Mouse (Mus musculus) forebrain, embryonic 15.5 days (tissue): ENCODE measurements around the gene Cldnd1. TPM values are rescaled to one million over a fixed set of nuclear protein-coding genes. Genes with fewer than 3 reads are reported as not detected.
A peak's percentile ranks its signal among the peaks of the same experiment; 100 is the strongest.

Experiments used
- ATAC-seq: fragments of 200-750 bp; cut with Nextera tagmentation; replicated peaks from 2 replicates; pipeline ENCODE4 v1.8.0; 2017; ENCODE audit warnings: mild to moderate bottlenecking, moderate TSS enrichment, moderate library complexity
- H3K27ac ChIP-seq: fragments of 300-500 bp; sonication (generic); replicated peaks from 2 replicates; pipeline ENCODE4 v1.5.1; 2015; ENCODE audit warnings: mild to moderate bottlenecking, inconsistent platforms
- H3K27me3 ChIP-seq: fragments of 300-500 bp; sonication (generic); 2 replicates; pipeline ENCODE4 v1.6.1; 2015; ENCODE audit warnings: inconsistent platforms
- H3K36me3 ChIP-seq: fragments of 300-500 bp; sonication (generic); 2 replicates; pipeline ENCODE4 v1.6.1; 2015; ENCODE audit warnings: mild to moderate bottlenecking, inconsistent platforms
- H3K4me1 ChIP-seq: fragments of 300-500 bp; sonication (generic); 2 replicates; pipeline ENCODE4 v1.6.1; 2015; ENCODE audit warnings: inconsistent platforms
- H3K4me2 ChIP-seq: fragments of 300-500 bp; sonication (generic); replicated peaks from 2 replicates; pipeline ENCODE4 v1.6.1; 2015; ENCODE audit warnings: mild to moderate bottlenecking, inconsistent platforms
- H3K4me3 ChIP-seq: fragments of 300-500 bp; sonication (generic); 2 replicates; pipeline ENCODE4 v1.5.1; 2015; ENCODE audit warnings: mild to moderate bottlenecking, inconsistent platforms
- H3K9ac ChIP-seq: fragments of 300-500 bp; sonication (generic); replicated peaks from 2 replicates; pipeline ENCODE4 v1.6.1; 2015; ENCODE audit warnings: mild to moderate bottlenecking, inconsistent platforms
- H3K9me3 ChIP-seq: fragments of 300-500 bp; sonication (generic); 2 replicates; pipeline ENCODE4 v1.6.1; 2016; ENCODE audit warnings: inconsistent platforms
- WGBS: fragments of 180-500 bp; shearing (Covaris S2); methylation state at CpG from one replicate; pipeline ENCODE4 v1.1.7; 2015; ENCODE audit warnings: mixed read lengths; 5-methylcytosine and 5-hydroxymethylcytosine counted together
- polyA plus RNA-seq: library from polyadenylated mRNA; unstranded; fragments of >200 nt; fragmentation: Nextera tagmentation; extraction: Ambion mirVana; gene quantifications from 2 replicates; pipeline ENCODE4 v1.2.1, GENCODE M21; 2015

Gene Cldnd1
- 109 and 112 TPM in 2 replicates for polyA plus RNA-seq

GRCm38 (mm10) chr16:58727477-58728131 lies at the start of gene Cldnd1:
TSS of gene Cldnd1 (plus strand) at chr16:58727910.
- peaks cover 20% of the 10 kb centered on the region for H3K36me3 ChIP-seq
- H3K27ac ChIP-seq: peak within 1 kb of the TSS; percentile 82
- H3K9ac ChIP-seq: peak within 1 kb of the TSS; percentile 84
- ATAC-seq: peak; percentile 100
- peak within 1 kb of the TSS; percentile 79 for H3K4me3 ChIP-seq
- no peaks in the 10 kb centered on the region for H3K27me3 ChIP-seq
- H3K9me3 ChIP-seq: no peaks in the 10 kb centered on the region
- WGBS: 2% methylated on average over 21 of the region's 35 CpGs
- peaks cover 12% of the 10 kb centered on the region for H3K4me1 ChIP-seq
- peak within 1 kb of the TSS; percentile 58 for H3K4me2 ChIP-seq

GRCm38 (mm10) chr16:58678660-58679059 lies 49.0 kb upstream of the Cldnd1 start:
- no peak for ATAC-seq
- Histone ChIP-seq H3K4me1 (no peaks in the 10 kb centered on the region), H3K4me2 (no peak overlapping the region), H3K27me3 (no peaks in the 10 kb centered on the region), H3K27ac (no peak overlapping the region), H3K36me3 (peaks cover 39% of the 10 kb centered on the region), H3K9ac (no peak overlapping the region), H3K9me3 (no peaks in the 10 kb centered on the region), H3K4me3 (no peak overlapping the region)
- WGBS: 85% methylated on average over 7 of the region's 7 CpGs

GRCm38 (mm10) chr16:58682046-58682445 lies 45.7 kb upstream of the Cldnd1 start:
- Histone ChIP-seq H3K4me3 (no peak overlapping the region), H3K27ac (no peak overlapping the region), H3K9ac (no peak overlapping the region), H3K4me1 (no peaks in the 10 kb centered on the region), H3K4me2 (no peak overlapping the region), H3K9me3 (no peaks in the 10 kb centered on the region), H3K36me3 (peaks cover 15% of the 10 kb centered on the region), H3K27me3 (no peaks in the 10 kb centered on the region)
- WGBS: 87% methylated on average over 6 of the region's 6 CpGs
- ATAC-seq: no peak

- Histone ChIP-seq H3K4me2 (no peak overlapping the region), H3K27me3 (no peaks in the 10 kb centered on the region), H3K4me1 (no peaks in the 10 kb centered on the region), H3K36me3 (peaks cover 14% of the 10 kb centered on the region), H3K4me3 (no peak overlapping the region), H3K27ac (no peak overlapping the region), H3K9ac (no peak overlapping the region), H3K9me3 (no peaks in the 10 kb centered on the region)
- no peak for ATAC-seq
- 82% methylated on average over 7 of the region's 7 CpGs for WGBS
Observed at GRCm38 (mm10) chr16:58682870-58683269, 44.8 kb upstream of the Cldnd1 start.

GRCm38 (mm10) chr16:58683911-58684310 lies 43.8 kb upstream of the Cldnd1 start:
- no peak overlapping the region for H3K27ac ChIP-seq
- H3K36me3 ChIP-seq: peaks cover 8% of the 10 kb centered on the region; the same call in 1 of the 2 replicates
- WGBS: 90% methylated on average over 4 of the region's 4 CpGs
- no peak overlapping the region for H3K4me3 ChIP-seq
- H3K9me3 ChIP-seq: no peaks in the 10 kb centered on the region
- no peak overlapping the region for H3K4me2 ChIP-seq
- no peaks in the 10 kb centered on the region for H3K4me1 ChIP-seq
- ATAC-seq: no peak
- H3K9ac ChIP-seq: no peak overlapping the region
- no peaks in the 10 kb centered on the region for H3K27me3 ChIP-seq

- ATAC-seq: no peak
- Histone ChIP-seq H3K9ac (no peak overlapping the region), H3K36me3 (peaks cover 8% of the 10 kb centered on the region; the same call in 1 of the 2 replicates), H3K27me3 (no peaks in the 10 kb centered on the region), H3K4me3 (no peak overlapping the region), H3K27ac (no peak overlapping the region), H3K4me1 (no peaks in the 10 kb centered on the region), H3K9me3 (no peaks in the 10 kb centered on the region), H3K4me2 (no peak overlapping the region)
Observed at GRCm38 (mm10) chr16:58684537-58684936, 43.2 kb upstream of the Cldnd1 start.

- ATAC-seq: no peak
- 83% methylated on average over 20 of the region's 20 CpGs for WGBS
Observed at GRCm38 (mm10) chr16:58685548-58686537, 41.9 kb upstream of the Cldnd1 start.

GRCm38 (mm10) chr16:58688534-58688933 lies 39.2 kb upstream of the Cldnd1 start:
- Histone ChIP-seq H3K27me3 (no peaks in the 10 kb centered on the region), H3K4me2 (no peak overlapping the region), H3K9me3 (no peaks in the 10 kb centered on the region), H3K4me3 (no peak overlapping the region), H3K4me1 (no peaks in the 10 kb centered on the region), H3K36me3 (no peaks in the 10 kb centered on the region), H3K9ac (no peak overlapping the region), H3K27ac (no peak overlapping the region)
- 94% methylated on average over 1 of the region's 1 CpGs for WGBS
- no peak for ATAC-seq

More at GRCm38 (mm10) chr16:58685548-58686537, 41.9 kb upstream of the Cldnd1 start:
- Histone ChIP-seq H3K4me1 (no peaks in the 10 kb centered on the region), H3K4me2 (no peak overlapping the region), H3K9ac (no peak overlapping the region), H3K9me3 (no peaks in the 10 kb centered on the region), H3K4me3 (no peak overlapping the region), H3K27me3 (no peaks in the 10 kb centered on the region), H3K36me3 (peaks cover 6% of the 10 kb centered on the region; the same call in 1 of the 2 replicates), H3K27ac (no peak overlapping the region)

- H3K27ac ChIP-seq: no peak overlapping the region
- no peaks in the 10 kb centered on the region for H3K9me3 ChIP-seq
- H3K9ac ChIP-seq: no peak overlapping the region
- no peak for ATAC-seq
- H3K27me3 ChIP-seq: no peaks in the 10 kb centered on the region
- 89% methylated on average over 5 of the region's 5 CpGs for WGBS
- H3K36me3 ChIP-seq: no peaks in the 10 kb centered on the region
- H3K4me2 ChIP-seq: no peak overlapping the region
- H3K4me1 ChIP-seq: no peaks in the 10 kb centered on the region
- H3K4me3 ChIP-seq: no peak overlapping the region
Observed at GRCm38 (mm10) chr16:58689555-58690169, 38.0 kb upstream of the Cldnd1 start.

GRCm38 (mm10) chr16:58690322-58690732 lies 37.4 kb upstream of the Cldnd1 start:
- Histone ChIP-seq H3K9ac (no peak overlapping the region), H3K36me3 (no peaks in the 10 kb centered on the region), H3K27ac (no peak overlapping the region), H3K9me3 (no peaks in the 10 kb centered on the region), H3K4me3 (no peak overlapping the region), H3K27me3 (no peaks in the 10 kb centered on the region), H3K4me2 (no peak overlapping the region), H3K4me1 (no peaks in the 10 kb centered on the region)
- ATAC-seq: no peak
- WGBS: 85% methylated on average over 5 of the region's 5 CpGs

- Histone ChIP-seq H3K36me3 (no peaks in the 10 kb centered on the region), H3K4me2 (no peak overlapping the region), H3K9me3 (no peaks in the 10 kb centered on the region), H3K9ac (no peak overlapping the region), H3K4me3 (no peak overlapping the region), H3K27ac (no peak overlapping the region), H3K27me3 (no peaks in the 10 kb centered on the region), H3K4me1 (no peaks in the 10 kb centered on the region)
- 91% methylated on average over 5 of the region's 5 CpGs for WGBS
- no peak for ATAC-seq
Observed at GRCm38 (mm10) chr16:58694091-58694490, 33.6 kb upstream of the Cldnd1 start.

- Histone ChIP-seq H3K4me1 (no peaks in the 10 kb centered on the region), H3K4me3 (no peak overlapping the region), H3K36me3 (no peaks in the 10 kb centered on the region), H3K4me2 (no peak overlapping the region), H3K27me3 (no peaks in the 10 kb centered on the region), H3K27ac (no peak overlapping the region), H3K9ac (no peak overlapping the region), H3K9me3 (no peaks in the 10 kb centered on the region)
- WGBS: 88% methylated on average over 3 of the region's 3 CpGs
- no peak for ATAC-seq
Observed at GRCm38 (mm10) chr16:58696796-58697195, 30.9 kb upstream of the Cldnd1 start.
